Mouse (Mus musculus): Measurements from ENCODE around the gene Ttll3.

The Ttll3 gene

DNA sequence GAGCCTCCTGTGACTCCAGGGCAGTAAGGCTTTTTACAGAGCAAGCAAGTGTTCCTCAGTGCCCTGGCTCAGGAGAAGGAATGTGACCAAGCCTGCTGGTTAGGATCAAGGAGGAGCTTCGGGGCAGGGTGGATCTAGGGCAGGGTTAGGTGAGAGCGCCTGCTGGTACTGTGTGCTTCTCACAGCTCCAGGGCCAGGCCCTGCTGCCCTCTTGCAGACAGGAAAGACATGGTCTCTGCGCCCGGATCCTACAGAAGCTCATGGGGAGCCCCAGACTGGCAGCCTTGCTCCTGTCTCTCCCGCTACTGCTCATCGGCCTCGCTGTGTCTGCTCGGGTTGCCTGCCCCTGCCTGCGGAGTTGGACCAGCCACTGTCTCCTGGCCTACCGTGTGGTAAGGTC, 69.6 kb downstream of the Ttll3 start:
- DNase-seq (ENCODE audit: low spot score) = peak; percentile 29

DNA sequence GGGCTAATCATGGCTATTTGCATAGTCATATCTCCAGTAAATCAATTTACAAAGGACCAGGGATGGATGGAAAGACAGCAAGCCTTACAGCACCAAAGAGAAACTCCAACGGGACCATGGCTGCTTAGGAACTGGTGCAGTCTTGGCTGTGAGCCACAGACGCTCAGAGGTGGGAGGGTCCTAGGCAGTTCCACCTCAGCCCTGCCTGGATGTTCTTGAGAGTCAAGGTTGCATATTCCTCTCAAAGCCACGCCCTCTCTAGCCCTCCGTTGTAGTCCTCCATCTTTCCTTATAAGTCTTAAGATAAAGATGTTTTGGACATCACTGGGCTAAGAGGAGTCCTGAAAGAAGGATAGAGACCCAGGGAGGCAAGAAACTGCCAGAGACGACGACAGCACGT, 75.0 kb downstream of the Ttll3 start:
- DNase-seq (ENCODE audit: low spot score) = no peak
